Mouse (Mus musculus) bone marrow macrophage, adult 2 months (primary cell): ENCODE measurements around the gene Cyp1b1.

ENCODE experiments used
- CTCF ChIP-seq: IDR thresholded peaks from 2 replicates; pipeline ENCODE4 v1.5.1; 2012; ENCODE audit warnings: low read depth, mild to moderate bottlenecking, low read length, moderate library complexity
- POLR2A ChIP-seq: IDR thresholded peaks from 2 replicates; pipeline ENCODE4 v1.6.1; 2012; ENCODE audit warnings: mild to moderate bottlenecking, low read depth, low read length, borderline replicate concordance

DNA sequence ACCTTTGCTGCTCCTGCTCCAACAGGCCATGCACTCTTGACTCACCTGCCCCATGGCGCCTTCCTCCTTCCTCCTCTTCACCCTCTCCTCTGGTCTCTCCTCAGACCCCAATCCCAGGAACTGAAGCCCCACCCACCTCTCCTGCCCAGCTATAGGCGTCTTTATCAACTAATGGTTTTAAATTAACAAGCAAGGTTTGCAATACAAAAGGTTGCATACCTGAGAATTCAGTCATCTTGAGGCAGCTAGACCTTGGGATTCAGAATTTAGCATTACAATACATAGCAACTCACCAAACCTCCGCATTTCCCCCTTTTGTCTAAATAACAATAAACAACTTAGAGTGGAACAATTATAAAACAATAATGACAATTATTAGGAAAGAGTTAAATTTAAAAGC, 60.7 kb downstream of the Cyp1b1 start:
- TF ChIP-seq CTCF (no peak), POLR2A (no peak)
